Mouse (Mus musculus) midbrain, embryonic 12.5 days (tissue): ENCODE measurements around the gene Cypt1. TPM values are rescaled to one million over a fixed set of nuclear protein-coding genes. Genes with fewer than 3 reads are reported as not detected.

ENCODE experiments used
- ATAC-seq: fragments of 200-750 bp; cut with Nextera tagmentation; 2 replicates; pipeline ENCODE4 v1.8.0; 2017; ENCODE audit warnings: low read depth, moderate TSS enrichment, moderate library complexity; ENCODE audit not compliant: low FRiP score
- H3K27ac ChIP-seq: fragments of 300-500 bp; sonication (generic); replicated peaks from 2 replicates; pipeline ENCODE4 v1.5.1; 2016; ENCODE audit warnings: mild to moderate bottlenecking
- H3K27me3 ChIP-seq: fragments of 300-500 bp; sonication (generic); 2 replicates; pipeline ENCODE4 v1.6.1; 2016; ENCODE audit warnings: mild to moderate bottlenecking
- H3K36me3 ChIP-seq: fragments of 300-500 bp; sonication (generic); 2 replicates; pipeline ENCODE4 v1.6.1; 2016
- H3K4me1 ChIP-seq: fragments of 300-500 bp; sonication (generic); 2 replicates; pipeline ENCODE4 v1.6.1; 2016
- H3K4me2 ChIP-seq: fragments of 300-500 bp; sonication (generic); replicated peaks from 2 replicates; pipeline ENCODE4 v1.6.1; 2016; ENCODE audit warnings: mild to moderate bottlenecking, moderate library complexity
- H3K4me3 ChIP-seq: fragments of 300-500 bp; sonication (generic); 2 replicates; pipeline ENCODE4 v1.5.1; 2016; ENCODE audit warnings: mild to moderate bottlenecking
- H3K9ac ChIP-seq: fragments of 300-500 bp; sonication (generic); replicated peaks from 2 replicates; pipeline ENCODE4 v1.6.1; 2016; ENCODE audit warnings: mild to moderate bottlenecking, moderate library complexity
- H3K9me3 ChIP-seq: fragments of 300-500 bp; sonication (generic); 2 replicates; pipeline ENCODE4 v1.6.1; 2016; ENCODE audit warnings: mild to moderate bottlenecking
- WGBS: fragments of 180-500 bp; shearing (Covaris S2); methylation state at CpG from one replicate; pipeline ENCODE4 v1.1.7; 2016; 5-methylcytosine and 5-hydroxymethylcytosine counted together
- polyA plus RNA-seq: library from polyadenylated mRNA; unstranded; fragments of >200 nt; fragmentation: Nextera tagmentation; extraction: Ambion mirVana; gene quantifications from 2 replicates; pipeline ENCODE4 v1.2.1, GENCODE M21; 2016

Gene Cypt1
- polyA plus RNA-seq: not detected in 2 replicates

DNA sequence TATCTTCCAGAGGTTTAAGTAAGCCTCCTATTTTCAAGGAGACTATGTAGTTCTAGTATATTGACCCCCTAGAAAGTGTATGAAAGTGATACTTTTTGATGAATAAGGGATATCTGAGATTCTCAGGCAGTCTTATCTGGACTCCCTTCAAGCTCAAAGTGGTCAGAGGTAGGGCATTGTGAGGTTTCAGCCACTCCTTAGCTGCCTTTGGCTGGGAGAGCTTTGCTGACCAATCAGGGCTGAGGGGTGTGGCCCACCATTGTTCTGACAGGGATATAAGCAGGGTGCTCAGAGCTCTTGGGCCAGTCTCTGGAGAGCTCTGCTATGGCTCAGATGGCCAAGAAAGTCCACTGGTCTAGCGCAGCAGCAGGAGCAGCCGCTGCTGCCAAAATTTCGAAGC lies at the start of gene Cypt1:
TSS of gene Cypt1 (plus strand) at position 301 of the 400 bp plus-strand sequence.
- H3K4me1 ChIP-seq: no peaks in the 10 kb centered on the region

DNA sequence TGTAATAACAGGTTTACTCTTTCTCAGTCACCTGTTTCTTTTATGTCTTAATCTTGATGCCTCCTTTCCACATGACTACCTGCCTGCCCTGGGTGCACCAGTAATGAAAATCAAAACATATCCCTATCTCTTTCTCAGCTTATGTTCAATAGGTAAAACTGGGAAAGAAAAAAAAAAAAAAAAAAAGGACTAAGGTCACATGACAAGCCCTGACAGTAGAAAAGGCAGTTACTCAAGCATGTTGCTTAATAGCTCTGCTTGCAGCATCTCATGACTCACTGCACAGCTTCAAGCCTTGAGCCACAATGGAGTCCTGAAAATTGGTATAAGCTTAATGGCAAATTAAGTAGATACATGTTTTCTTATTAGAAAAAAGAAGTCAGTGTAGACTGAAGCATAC lies 24.1 kb downstream of the Cypt1 start:
- Histone ChIP-seq H3K4me2 (no peak overlapping the region), H3K9ac (no peak overlapping the region), H3K27me3 (no peaks in the 10 kb centered on the region), H3K4me3 (no peak overlapping the region), H3K36me3 (no peaks in the 10 kb centered on the region), H3K27ac (no peak overlapping the region), H3K9me3 (no peaks in the 10 kb centered on the region), H3K4me1 (no peaks in the 10 kb centered on the region)
- ATAC-seq: no peak

More for the DNA sequence above, at the start of gene Cypt1:
- Histone ChIP-seq H3K36me3 (no peaks in the 10 kb centered on the region), H3K4me3 (no peak within 1 kb of the TSS), H3K9ac (no peak within 1 kb of the TSS), H3K27ac (no peak within 1 kb of the TSS), H3K4me2 (no peak within 1 kb of the TSS), H3K9me3 (no peaks in the 10 kb centered on the region), H3K27me3 (no peaks in the 10 kb centered on the region)
- no peak for ATAC-seq
- WGBS: 89% methylated on average over 3 of the region's 3 CpGs

DNA sequence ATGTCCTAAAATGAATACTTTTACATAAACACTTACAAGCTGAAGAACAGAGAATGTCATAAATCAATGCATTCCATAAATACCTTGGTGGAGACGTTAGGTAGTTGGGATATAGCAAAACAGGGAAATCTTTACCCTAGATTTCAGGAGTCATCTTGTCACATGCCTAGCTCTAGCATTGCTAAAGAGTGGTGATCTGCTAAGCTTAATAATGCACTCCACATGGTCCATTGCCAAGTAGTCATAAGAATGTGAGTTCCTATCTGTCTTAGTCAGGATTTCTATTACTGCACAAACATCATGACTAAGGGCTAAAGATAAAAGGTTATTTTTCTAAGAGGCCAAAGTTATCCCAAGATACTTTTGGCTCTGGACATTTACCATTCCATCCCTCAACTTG lies 34.4 kb downstream of the Cypt1 start:
- WGBS: 61% methylated on average over 1 of the region's 1 CpGs
- Histone ChIP-seq H3K4me2 (no peak overlapping the region), H3K27me3 (no peaks in the 10 kb centered on the region), H3K4me1 (no peaks in the 10 kb centered on the region), H3K36me3 (no peaks in the 10 kb centered on the region), H3K27ac (no peak overlapping the region), H3K4me3 (no peak overlapping the region), H3K9me3 (no peaks in the 10 kb centered on the region), H3K9ac (no peak overlapping the region)
- ATAC-seq: no peak

DNA sequence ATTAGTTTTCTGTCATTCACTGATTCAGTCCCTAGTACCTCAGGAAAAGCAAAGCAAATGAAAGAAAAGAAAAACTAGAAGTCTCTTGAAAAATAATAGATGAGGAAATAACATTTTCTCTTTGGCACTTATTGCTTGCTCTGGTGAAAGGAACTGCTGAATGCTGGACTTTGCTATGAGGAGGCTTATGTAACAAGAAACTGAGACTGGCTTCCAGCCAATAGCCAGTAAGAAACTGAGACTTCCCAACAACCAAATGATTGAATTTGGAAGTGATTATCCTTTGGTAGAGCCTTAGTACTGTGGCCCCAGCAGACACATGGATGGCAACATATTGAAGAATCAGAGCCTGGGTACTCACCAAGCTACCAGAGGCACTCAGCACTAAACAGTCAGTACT lies 35.8 kb downstream of the Cypt1 start:
- Histone ChIP-seq H3K4me1 (no peaks in the 10 kb centered on the region), H3K9ac (no peak overlapping the region), H3K36me3 (no peaks in the 10 kb centered on the region), H3K27ac (no peak overlapping the region), H3K27me3 (no peaks in the 10 kb centered on the region), H3K4me2 (no peak overlapping the region), H3K4me3 (no peak overlapping the region), H3K9me3 (no peaks in the 10 kb centered on the region)
- ATAC-seq: no peak

Other genes starting within 250 kb of the Cypt1 start
- 11.8 and 12.1 TPM in 2 replicates for gene Maoa, start 96.8 kb downstream of the Cypt1 start, polyA plus RNA-seq